Mouse (Mus musculus) ZHBTc4 (cell line): ENCODE measurements around the gene E130308A19Rik.

Source experiments
- DNase-seq: peaks from one replicate; pipeline ENCODE4 v3.0.0-alpha.2; 2011; ENCODE audit warnings: low read depth, low spot score

Gene E130308A19Rik

GRCm38 (mm10) chr4:59682950-59683349 lies 56.9 kb downstream of the E130308A19Rik start:
- DNase-seq = no peak

GRCm38 (mm10) chr4:59684306-59684705 lies 58.3 kb downstream of the E130308A19Rik start:
- no peak for DNase-seq

DNA sequence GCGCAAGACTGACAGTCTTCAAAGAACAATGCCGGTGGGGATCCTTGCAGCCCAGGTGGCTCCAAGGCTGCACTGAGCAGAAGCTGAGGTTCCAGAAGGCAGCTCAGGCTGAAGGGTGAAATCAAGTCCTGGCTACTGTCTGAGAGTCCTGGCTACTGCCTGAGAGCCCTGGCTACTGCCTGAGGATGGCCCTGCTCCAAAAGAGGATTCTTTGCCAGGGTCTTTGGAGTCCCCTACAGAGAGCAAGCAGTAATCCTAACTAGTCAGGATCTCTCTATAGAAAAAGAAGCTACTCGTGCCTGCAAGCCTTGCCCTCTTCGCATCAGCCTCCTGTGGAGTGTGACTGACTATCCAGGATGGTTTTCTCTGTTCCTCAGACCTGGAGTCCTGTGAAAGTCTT lies 60.7 kb downstream of the E130308A19Rik start:
- no peak for DNase-seq

- no peak for DNase-seq
Measured at GRCm38 (mm10) chr4:59689055-59689454, 63.0 kb downstream of the E130308A19Rik start.

- no peak for DNase-seq
Measured at GRCm38 (mm10) chr4:59690145-59690544, 64.1 kb downstream of the E130308A19Rik start.

GRCm38 (mm10) chr4:59696846-59697245 lies 70.8 kb downstream of the E130308A19Rik start:
- DNase-seq = no peak

DNA sequence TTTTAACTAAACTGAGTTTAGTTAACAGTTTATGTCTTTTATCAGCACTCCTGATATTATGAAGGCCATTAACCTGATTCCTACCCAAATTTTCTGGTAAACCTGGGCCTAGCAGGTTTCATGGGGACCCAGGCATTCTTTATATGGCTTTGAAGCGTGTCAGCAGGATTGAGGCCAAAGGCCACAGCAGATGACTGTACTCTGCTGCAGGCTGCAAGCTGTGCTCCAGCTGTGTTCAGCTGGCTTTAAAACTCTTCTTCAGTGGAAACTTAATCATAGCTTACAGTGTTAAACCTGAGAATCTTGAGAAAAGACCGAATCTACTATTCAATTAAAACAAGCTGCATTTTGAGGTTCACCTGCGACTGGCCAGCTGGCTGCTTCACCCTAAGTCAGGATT lies 71.9 kb downstream of the E130308A19Rik start:
- DNase-seq = no peak

DNA sequence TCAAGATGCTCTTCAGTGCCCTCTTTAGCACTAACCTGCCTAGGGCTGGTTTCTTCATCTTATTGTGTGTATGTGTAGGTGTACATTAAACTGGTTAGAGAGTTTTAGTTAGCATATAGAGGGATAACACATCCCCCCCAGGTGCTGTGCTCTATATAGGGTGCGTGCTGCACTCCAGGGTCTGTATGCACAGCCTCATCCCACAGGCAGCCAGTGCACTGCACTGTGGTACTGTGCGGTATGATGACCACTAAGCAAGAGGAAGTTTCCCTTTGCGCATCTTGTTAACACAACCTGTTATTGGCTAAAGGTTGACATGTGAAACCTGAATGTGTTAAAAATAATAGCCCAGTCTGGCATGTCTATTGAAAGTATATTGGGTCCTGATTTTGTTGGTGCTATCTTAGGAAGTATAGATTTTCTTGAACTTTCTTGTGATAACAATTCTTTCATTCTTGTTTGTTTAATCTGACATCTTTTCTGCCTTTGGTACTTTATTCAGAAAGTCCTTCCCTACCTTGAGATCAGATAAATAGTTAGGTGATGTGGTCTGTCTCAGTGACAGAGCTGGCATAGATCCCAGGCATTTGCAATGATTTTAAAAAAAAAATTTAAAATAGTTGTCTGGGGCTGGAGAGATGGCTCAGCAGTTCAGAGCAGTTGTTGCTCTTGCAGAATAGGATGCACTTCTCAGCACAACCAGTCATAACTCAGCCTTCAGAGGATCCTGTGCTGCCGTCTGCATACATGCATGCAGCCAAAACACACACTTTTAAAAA lies 73.2 kb downstream of the E130308A19Rik start:
- DNase-seq = no peak

DNA sequence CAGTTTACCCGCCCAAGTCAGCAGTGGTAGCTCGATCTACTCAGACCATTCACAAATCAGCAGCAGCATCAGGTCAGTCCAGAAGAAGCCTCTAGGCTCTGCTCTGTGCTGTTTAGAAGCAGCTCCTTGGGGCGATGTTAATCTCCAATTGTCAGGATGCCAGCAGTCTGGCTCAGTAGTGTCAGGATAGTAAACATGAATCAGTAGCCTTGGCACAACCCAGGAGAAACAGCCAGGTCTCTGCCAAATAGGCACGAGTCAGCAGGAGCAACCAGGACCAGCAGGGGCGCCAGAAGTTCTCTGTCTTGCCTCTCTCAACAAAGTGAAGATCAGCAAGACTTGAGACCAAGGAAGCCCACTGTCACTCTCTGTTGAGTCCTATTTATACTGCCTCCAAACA lies 83.3 kb downstream of the E130308A19Rik start:
- DNase-seq = peak; percentile 16

DNA sequence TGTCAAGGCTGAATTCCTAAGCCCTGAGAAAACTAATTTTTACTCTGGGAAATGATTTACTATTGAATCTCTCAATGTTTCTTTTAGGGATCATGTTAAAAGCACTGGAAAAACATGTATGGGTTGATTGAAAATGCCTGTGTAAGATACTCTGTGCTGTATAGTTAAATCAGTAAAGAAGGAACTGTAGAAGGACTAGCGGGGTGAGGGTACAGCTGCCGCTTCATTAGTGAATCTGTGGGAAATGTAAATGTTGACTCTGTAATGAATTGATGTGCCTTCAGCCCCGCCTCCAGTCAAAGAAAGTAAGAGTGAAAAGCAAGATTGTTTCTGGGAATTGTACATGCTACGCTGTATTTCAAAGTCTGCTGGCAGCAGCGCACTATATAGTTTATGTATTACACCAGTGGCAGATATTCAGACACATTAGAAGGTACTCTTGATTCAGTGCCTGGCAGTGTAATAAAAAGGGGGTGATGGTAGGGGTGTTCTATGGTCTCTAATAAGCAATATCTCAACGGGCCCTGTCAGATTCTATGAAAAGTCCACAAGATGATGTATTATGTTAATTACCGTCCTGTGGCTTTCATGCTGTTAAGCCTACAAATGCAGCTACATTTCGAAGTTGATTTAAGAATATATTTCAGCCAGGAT lies 84.9 kb downstream of the E130308A19Rik start:
- DNase-seq = no peak

DNA sequence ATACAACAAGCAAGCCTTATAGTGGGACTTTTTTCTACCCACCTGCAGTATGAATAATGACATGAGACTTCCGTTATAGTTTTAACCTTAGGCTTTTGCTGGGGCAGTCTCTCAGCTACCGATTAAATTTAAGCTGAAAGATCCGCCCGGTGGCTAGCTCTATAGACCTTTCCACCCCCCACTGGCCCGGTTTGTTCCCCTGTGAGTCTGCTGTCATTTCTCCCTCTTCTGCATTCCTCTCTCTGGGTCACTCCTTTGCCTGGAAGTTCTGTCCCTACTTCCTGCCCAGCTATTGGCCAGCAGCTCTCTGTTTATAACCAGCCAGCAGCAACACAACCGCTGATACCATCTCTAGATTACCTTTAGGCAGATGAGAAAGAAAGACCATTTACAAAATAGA lies 86.4 kb downstream of the E130308A19Rik start:
- no peak for DNase-seq

- no peak for DNase-seq
Measured at GRCm38 (mm10) chr4:59712955-59713354, 86.9 kb downstream of the E130308A19Rik start.

- no peak for DNase-seq
Measured at GRCm38 (mm10) chr4:59714472-59714871, 88.5 kb downstream of the E130308A19Rik start.

GRCm38 (mm10) chr4:59714926-59715325 lies 88.9 kb downstream of the E130308A19Rik start:
- DNase-seq = no peak

DNA sequence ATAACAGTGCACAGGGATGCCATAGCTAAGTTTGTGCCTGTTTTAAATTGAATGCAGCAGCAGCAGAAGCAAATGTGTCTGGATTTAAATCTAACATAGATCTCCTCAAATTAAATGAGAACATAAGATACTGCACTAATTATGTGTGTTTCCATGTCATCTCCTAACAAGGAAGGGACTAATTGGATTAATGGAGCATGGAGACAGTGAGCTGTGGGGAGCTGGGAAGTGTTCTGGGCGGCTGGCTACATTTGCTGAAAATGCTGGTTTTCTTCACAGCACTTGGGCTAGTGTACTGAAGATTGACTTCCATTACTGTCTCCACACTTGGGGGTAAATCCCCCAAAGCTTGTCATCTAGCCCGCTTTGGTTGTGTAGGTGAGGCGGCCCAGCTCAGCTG lies 89.5 kb downstream of the E130308A19Rik start:
- DNase-seq = no peak

DNA sequence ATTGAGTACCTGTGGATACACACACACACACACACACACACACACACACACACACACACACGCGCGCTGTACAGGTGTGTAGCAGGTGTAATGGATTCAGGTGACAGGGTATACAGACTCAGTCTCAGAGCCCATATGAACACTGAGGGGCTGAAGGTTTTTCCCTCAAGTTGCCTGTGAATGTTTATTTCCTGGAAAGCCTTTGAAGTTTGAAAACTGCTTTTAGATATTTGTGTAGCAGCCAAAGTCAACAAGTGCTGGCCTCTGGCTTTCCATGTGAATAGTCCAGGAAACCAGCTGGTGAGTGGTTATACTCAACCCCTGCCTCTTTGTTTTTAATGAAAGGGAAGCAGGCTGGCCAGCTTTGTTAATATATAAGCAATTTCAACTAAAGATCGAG lies 91.3 kb downstream of the E130308A19Rik start:
- no peak for DNase-seq

- peak; percentile 13 for DNase-seq
Measured at GRCm38 (mm10) chr4:59718542-59718941, 92.5 kb downstream of the E130308A19Rik start.

GRCm38 (mm10) chr4:59719481-59720355 lies 93.7 kb downstream of the E130308A19Rik start:
- peak; percentile 55 for DNase-seq

DNA sequence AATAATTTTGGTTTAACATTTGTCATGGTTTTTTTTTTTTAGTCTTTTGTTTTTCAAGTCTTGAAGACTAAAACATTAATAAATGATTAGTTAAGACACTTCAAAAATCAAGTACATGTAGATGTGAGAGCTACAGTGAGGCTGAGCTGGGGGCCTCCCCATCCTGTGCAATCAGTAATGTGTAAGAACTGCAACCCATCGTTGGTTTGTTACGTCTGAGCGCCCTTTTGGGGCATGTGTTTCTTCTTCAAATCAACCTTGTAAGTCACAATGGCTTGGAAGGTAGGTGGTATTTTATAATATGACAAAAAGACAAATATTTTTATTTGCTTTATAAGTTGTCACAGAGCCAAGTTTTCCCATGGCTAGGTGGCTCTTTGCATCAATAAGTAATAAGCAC lies 95.8 kb downstream of the E130308A19Rik start:
- DNase-seq = no peak

GRCm38 (mm10) chr4:59725579-59725978 lies 99.6 kb downstream of the E130308A19Rik start:
- DNase-seq = no peak

- no peak for DNase-seq
Measured at GRCm38 (mm10) chr4:59726501-59726900, 100.5 kb downstream of the E130308A19Rik start.

DNA sequence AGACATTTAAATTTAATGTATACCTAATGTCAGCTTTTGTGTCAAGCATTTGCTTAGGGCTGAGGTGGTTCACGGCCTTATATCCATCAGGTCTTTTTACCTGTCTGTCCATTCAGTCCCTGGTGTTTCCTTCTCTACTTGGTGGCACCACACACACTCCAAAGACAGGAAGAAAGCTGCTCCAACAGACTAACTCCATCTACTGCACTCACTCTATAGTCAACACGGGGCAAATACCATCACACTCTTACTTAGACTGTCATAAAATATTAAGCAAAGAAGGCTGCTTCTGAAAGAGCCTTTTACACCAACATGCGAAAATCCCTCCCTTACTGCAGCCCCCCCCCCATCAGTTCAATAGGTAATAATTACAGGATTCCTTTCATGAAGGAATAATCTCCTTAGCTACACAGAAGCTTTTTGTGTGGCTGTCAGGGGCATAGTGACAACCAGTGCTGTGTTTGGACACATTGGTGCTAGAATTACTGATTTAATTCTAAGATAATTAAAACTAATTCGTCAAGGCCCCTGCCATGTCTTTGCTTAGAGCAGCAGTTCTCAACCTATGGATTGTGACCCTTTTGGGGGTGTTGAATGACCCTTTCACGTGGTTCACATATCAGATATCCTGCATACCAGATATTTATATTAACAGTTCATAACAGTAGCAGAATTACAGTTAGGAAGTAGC lies 101.3 kb downstream of the E130308A19Rik start:
- DNase-seq = no peak
